Mouse (Mus musculus): ENCODE measurements around the gene Tdrkh. TPM values are rescaled to one million over a fixed set of nuclear protein-coding genes. Genes with fewer than 3 reads are reported as not detected.

The Tdrkh gene
- polyA plus RNA-seq, 1 experiment, result 12.3 TPM

DNA sequence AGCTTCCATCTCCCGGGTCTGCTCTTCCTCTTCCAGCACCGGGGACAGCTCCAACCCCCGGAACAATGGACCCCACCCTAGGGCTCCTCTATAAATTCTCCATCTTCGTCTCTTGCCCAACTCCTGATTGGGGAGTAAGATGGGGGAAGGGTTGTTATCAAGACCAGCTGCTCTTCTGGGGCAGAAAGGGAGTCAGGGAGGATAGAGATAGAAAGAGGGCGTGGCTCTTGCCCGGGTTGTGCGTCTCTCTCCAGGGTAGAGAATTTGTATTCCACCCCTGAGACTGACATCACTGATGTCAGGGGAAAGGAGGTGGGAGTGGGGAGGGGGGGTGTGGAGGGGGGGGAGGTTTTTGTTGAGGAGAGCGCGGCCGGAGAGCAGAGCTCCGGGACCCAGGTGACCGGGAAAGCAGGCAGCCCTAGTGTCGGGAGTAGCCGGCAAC lies 64.9 kb downstream of the Tdrkh start, which contains the start of gene Celf3:
TSS of gene Celf3 (plus strand) at position 315 of the 442 bp plus-strand sequence.
- Histone ChIP-seq H3K9me3 (replicated peaks; ENCODE audit: control insufficient read depth, insufficient read depth, low read length, poor library complexity, severe bottlenecking) (no peaks in the 10 kb centered on the region), H3K36me3 (ENCODE audit: control insufficient read depth, insufficient read depth, low read length, poor library complexity, severe bottlenecking) (no peaks in the 10 kb centered on the region), H3K27me3 (ENCODE audit: control insufficient read depth, insufficient read depth, low read length, poor library complexity, severe bottlenecking) (no peaks in the 10 kb centered on the region), H3K27ac (ENCODE audit: insufficient read depth, low read length) (no peak within 1 kb of the TSS), H3K4me1 (ENCODE audit: control insufficient read depth, insufficient read depth, low read length) (peaks cover 3% of the 10 kb centered on the region), H3K4me3 (ENCODE audit: low read depth, low read length) (no peak within 1 kb of the TSS), H3K9ac (ENCODE audit: low read depth, poor library complexity, severe bottlenecking) (no peak within 1 kb of the TSS)
- TF ChIP-seq EP300 (IDR thresholded peaks at IDR 0.05; ENCODE audit: insufficient read depth, low read depth, low read length) (no peak), POLR2A (IDR thresholded peaks at IDR 0.05; ENCODE audit: insufficient read depth, low read length) (no peak), CTCF (IDR thresholded peaks at IDR 0.05; ENCODE audit: low read depth, low read length) (no peak)

DNA sequence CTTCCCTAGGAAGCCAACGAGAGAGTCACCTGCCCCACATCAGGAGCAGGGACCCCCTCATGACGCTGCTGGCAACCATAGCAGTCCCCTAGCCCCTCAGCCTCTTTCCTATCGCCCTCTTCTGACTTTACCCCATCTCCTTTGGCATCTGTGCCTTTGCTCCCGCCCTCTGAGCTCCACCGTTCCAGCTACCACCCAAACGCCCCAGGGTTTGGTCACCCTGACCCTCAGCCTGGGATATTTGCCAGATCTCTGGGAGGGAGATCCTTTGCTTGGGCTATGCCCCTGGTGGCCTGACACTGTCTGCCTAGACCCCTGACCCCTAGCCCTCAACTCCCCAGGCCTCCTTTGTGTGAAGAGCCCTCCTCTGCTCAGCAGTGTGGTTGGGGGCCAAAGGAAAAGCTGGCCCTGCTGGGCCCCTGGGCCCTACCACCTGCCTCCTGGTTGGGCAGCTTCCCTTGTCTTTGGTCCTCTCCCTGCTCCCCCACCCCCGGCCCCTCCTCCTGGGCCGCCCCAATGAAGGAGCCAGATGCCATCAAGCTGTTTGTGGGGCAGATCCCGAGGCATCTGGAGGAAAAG lies 65.6 kb downstream of the Tdrkh start:
- H3K4me1 ChIP-seq (ENCODE audit: control insufficient read depth, insufficient read depth, low read length), result peaks cover 3% of the 10 kb centered on the region
- no peak overlapping the region for H3K4me3 ChIP-seq (ENCODE audit: low read depth, low read length)
- no peak for TF ChIP-seq EP300 (IDR thresholded peaks at IDR 0.05; ENCODE audit: insufficient read depth, low read depth, low read length)
- TF ChIP-seq CTCF (IDR thresholded peaks at IDR 0.05; ENCODE audit: low read depth, low read length), result no peak
- TF ChIP-seq POLR2A (IDR thresholded peaks at IDR 0.05; ENCODE audit: insufficient read depth, low read length), result no peak
- no peak overlapping the region for H3K27ac ChIP-seq (ENCODE audit: insufficient read depth, low read length)
- H3K36me3 ChIP-seq (ENCODE audit: control insufficient read depth, insufficient read depth, low read length, poor library complexity, severe bottlenecking), result no peaks in the 10 kb centered on the region
- no peaks in the 10 kb centered on the region for H3K27me3 ChIP-seq (ENCODE audit: control insufficient read depth, insufficient read depth, low read length, poor library complexity, severe bottlenecking)
- no peak overlapping the region for H3K9ac ChIP-seq (ENCODE audit: low read depth, poor library complexity, severe bottlenecking)
- H3K9me3 ChIP-seq (replicated peaks; ENCODE audit: control insufficient read depth, insufficient read depth, low read length, poor library complexity, severe bottlenecking), result no peaks in the 10 kb centered on the region

DNA sequence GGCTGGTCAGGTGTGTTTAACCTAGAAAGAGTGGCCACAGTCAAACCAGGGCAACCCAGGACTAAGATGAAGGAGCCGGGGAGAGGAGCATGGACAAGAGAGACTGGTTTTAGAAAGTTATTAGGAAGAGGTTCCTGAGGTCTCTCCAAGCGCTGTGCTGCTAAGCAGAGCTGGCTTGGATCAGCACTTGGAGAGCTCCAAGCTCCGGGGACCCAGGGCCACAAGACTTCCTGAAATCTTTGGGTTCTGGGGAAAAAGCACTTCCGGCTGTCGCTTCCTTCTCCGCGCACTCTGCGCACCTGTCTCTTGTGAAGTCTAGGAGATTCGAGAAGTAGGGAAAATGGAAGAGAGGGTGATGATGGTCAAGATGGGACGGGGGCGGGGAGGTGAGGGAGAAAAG lies 66.5 kb downstream of the Tdrkh start:
- Histone ChIP-seq H3K9ac (ENCODE audit: low read depth, poor library complexity, severe bottlenecking) (no peak overlapping the region), H3K36me3 (ENCODE audit: control insufficient read depth, insufficient read depth, low read length, poor library complexity, severe bottlenecking) (no peaks in the 10 kb centered on the region), H3K4me1 (ENCODE audit: control insufficient read depth, insufficient read depth, low read length) (peaks cover 3% of the 10 kb centered on the region), H3K4me3 (ENCODE audit: low read depth, low read length) (peak overlapping the region; percentile 55), H3K27me3 (ENCODE audit: control insufficient read depth, insufficient read depth, low read length, poor library complexity, severe bottlenecking) (no peaks in the 10 kb centered on the region), H3K27ac (ENCODE audit: insufficient read depth, low read length) (no peak overlapping the region), H3K9me3 (replicated peaks; ENCODE audit: control insufficient read depth, insufficient read depth, low read length, poor library complexity, severe bottlenecking) (no peaks in the 10 kb centered on the region)
- TF ChIP-seq POLR2A (IDR thresholded peaks at IDR 0.05; ENCODE audit: insufficient read depth, low read length) (no peak), CTCF (IDR thresholded peaks at IDR 0.05; ENCODE audit: low read depth, low read length) (no peak), EP300 (IDR thresholded peaks at IDR 0.05; ENCODE audit: insufficient read depth, low read depth, low read length) (no peak)

DNA sequence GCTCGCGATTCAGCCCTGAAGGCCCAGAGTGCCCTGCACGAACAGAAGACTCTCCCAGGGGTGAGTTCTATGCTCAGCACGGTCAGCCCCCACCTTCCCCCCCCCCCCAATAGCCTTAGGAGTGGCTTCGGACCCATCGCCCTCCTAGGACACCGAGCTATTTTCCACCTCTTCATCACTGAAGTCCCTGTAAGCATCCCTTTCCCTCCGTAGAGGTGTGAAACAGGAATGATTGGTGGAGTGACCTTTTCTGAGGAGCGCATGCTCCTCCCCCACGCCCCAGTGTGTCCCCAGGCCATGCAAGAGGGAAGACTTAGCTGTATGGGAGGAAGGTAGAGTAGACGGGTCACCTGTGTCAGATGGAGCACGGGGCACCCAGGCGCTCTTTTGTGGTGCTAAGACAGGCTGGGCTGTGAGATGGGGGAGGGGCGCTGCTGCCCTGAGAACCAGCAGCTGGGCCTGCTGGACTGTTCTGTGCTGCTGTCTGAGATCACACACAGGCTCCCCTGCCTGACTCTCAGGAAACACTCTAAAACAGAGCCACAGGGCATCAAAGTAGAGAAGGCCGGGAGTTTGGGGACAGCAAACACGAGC lies 67.3 kb downstream of the Tdrkh start, which contains the start of gene Riiad1:
TSS of gene Riiad1 (minus strand) at position 51 of the 594 bp plus-strand sequence.
- no peaks in the 10 kb centered on the region for H3K27me3 ChIP-seq (ENCODE audit: control insufficient read depth, insufficient read depth, low read length, poor library complexity, severe bottlenecking)
- H3K36me3 ChIP-seq (ENCODE audit: control insufficient read depth, insufficient read depth, low read length, poor library complexity, severe bottlenecking), result no peaks in the 10 kb centered on the region
- H3K27ac ChIP-seq (ENCODE audit: insufficient read depth, low read length), result no peak within 1 kb of the TSS
- no peak within 1 kb of the TSS for H3K9ac ChIP-seq (ENCODE audit: low read depth, poor library complexity, severe bottlenecking)
- peak; percentile 71; the same call in 1 of the 2 replicates for TF ChIP-seq EP300 (IDR thresholded peaks at IDR 0.05; ENCODE audit: insufficient read depth, low read depth, low read length)
- TF ChIP-seq CTCF (IDR thresholded peaks at IDR 0.05; ENCODE audit: low read depth, low read length), result no peak
- TF ChIP-seq POLR2A (IDR thresholded peaks at IDR 0.05; ENCODE audit: insufficient read depth, low read length), result no peak
- no peaks in the 10 kb centered on the region for H3K9me3 ChIP-seq (replicated peaks; ENCODE audit: control insufficient read depth, insufficient read depth, low read length, poor library complexity, severe bottlenecking)
- peaks cover 3% of the 10 kb centered on the region for H3K4me1 ChIP-seq (ENCODE audit: control insufficient read depth, insufficient read depth, low read length)
- H3K4me3 ChIP-seq (ENCODE audit: low read depth, low read length), result peak within 1 kb of the TSS; percentile 55

DNA sequence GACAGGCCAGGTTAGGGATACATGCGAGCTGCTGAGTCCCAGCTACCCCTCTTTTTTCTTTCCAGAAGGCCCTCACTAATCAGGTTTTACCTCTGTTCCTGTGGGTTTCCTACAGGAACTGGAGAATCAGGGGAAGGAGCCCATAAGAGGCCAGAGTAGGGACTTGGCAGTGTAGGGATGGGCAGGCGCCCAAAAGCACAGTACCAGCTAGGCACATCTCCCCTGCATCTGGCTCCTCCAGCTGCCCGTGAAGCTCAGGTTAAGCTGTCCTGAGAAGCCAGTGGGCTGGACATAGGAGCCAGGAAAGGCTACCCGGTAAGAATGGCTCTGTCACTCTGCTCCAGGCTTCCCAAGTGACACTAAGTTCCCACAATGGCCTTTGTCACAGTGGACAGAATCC lies 68.4 kb downstream of the Tdrkh start:
- peaks cover 3% of the 10 kb centered on the region for H3K4me1 ChIP-seq (ENCODE audit: control insufficient read depth, insufficient read depth, low read length)
- no peak overlapping the region for H3K27ac ChIP-seq (ENCODE audit: insufficient read depth, low read length)
- H3K4me3 ChIP-seq (ENCODE audit: low read depth, low read length), result no peak overlapping the region

DNA sequence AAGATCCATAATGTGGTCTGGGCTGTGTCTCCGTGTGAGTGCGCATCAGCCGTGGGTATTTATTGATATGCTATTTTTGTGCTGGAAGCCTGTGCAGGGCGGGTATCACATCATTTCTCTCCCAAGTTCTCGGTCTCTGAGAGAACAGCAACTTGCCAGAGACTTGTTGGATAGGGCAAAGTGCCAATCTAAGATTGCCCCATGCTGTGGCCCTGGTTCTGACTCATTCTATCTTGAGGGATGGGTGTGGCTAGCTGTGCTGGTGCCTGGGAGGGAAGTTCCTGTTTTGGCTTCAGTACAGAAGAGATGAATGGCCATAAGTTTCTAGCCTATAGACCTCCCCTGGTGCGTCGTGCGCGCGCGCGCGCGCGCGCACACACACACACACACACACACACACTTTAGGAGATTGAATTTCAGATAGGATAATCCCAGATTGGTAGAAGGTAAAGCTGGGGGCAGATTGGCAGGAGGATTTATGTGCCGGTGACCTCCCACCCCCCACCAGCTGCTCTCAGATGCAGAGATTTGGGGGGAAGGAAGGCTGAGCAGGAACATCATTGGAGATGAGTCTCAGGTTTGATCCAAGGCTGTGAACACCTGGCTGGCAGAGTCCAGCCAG lies 69.8 kb downstream of the Tdrkh start:
- no peaks in the 10 kb centered on the region for H3K36me3 ChIP-seq (ENCODE audit: control insufficient read depth, insufficient read depth, low read length, poor library complexity, severe bottlenecking)
- H3K9me3 ChIP-seq (replicated peaks; ENCODE audit: control insufficient read depth, insufficient read depth, low read length, poor library complexity, severe bottlenecking), result no peaks in the 10 kb centered on the region
- H3K9ac ChIP-seq (ENCODE audit: low read depth, poor library complexity, severe bottlenecking), result no peak overlapping the region
- H3K4me3 ChIP-seq (ENCODE audit: low read depth, low read length), result no peak overlapping the region
- peaks cover 3% of the 10 kb centered on the region for H3K4me1 ChIP-seq (ENCODE audit: control insufficient read depth, insufficient read depth, low read length)
- TF ChIP-seq POLR2A (IDR thresholded peaks at IDR 0.05; ENCODE audit: insufficient read depth, low read length) (no peak), CTCF (IDR thresholded peaks at IDR 0.05; ENCODE audit: low read depth, low read length) (no peak), EP300 (IDR thresholded peaks at IDR 0.05; ENCODE audit: insufficient read depth, low read depth, low read length) (no peak)
- no peaks in the 10 kb centered on the region for H3K27me3 ChIP-seq (ENCODE audit: control insufficient read depth, insufficient read depth, low read length, poor library complexity, severe bottlenecking)
- H3K27ac ChIP-seq (ENCODE audit: insufficient read depth, low read length), result no peak overlapping the region

More for the DNA sequence above, 68.4 kb downstream of the Tdrkh start:
- no peak for TF ChIP-seq CTCF (IDR thresholded peaks at IDR 0.05; ENCODE audit: low read depth, low read length)
- no peak for TF ChIP-seq POLR2A (IDR thresholded peaks at IDR 0.05; ENCODE audit: insufficient read depth, low read length)
- TF ChIP-seq EP300 (IDR thresholded peaks at IDR 0.05; ENCODE audit: insufficient read depth, low read depth, low read length), result no peak
- Histone ChIP-seq H3K36me3 (ENCODE audit: control insufficient read depth, insufficient read depth, low read length, poor library complexity, severe bottlenecking) (no peaks in the 10 kb centered on the region), H3K9ac (ENCODE audit: low read depth, poor library complexity, severe bottlenecking) (no peak overlapping the region), H3K9me3 (replicated peaks; ENCODE audit: control insufficient read depth, insufficient read depth, low read length, poor library complexity, severe bottlenecking) (no peaks in the 10 kb centered on the region), H3K27me3 (ENCODE audit: control insufficient read depth, insufficient read depth, low read length, poor library complexity, severe bottlenecking) (no peaks in the 10 kb centered on the region)
